ENCODE assay signal across 26 mouse cellular contexts in genomic region chr7:28771867-28772266, GRCm38 (mm10). TPM values are rescaled to one million over a fixed set of nuclear protein-coding genes. Genes with fewer than 3 reads are reported as not detected.
A peak's percentile ranks its signal among the peaks of the same experiment; 100 is the strongest.
DNase-seq lines count a peak whose midpoint lies in the region; TF ChIP-seq lines count a peak whose summit lies in the region.
"Had no signal": no experiment of that assay in that cellular context is flagged by ENCODE, and none has a peak within 500 bp of the region (broad histone marks: within the 10 kb centered on the region; RNA-seq: fewer than 3 reads in every experiment).

No protein-coding gene starts in this region.

- no peak for TF ChIP-seq POLR2A in kidney, adult 2 months (IDR thresholded peaks at IDR 0.05; ENCODE audit: low read depth, low read length)

- no peak overlapping the region for H3K27ac ChIP-seq in kidney, adult 2 months (ENCODE audit: insufficient read depth, low read depth, low read length)
- no peak overlapping the region for H3K27ac ChIP-seq in embryonic facial prominence, embryonic 10.5 days (replicated peaks)
- H3K27ac ChIP-seq: embryonic facial prominence, embryonic 15.5 days; forebrain, embryonic 12.5 days; hindbrain, embryonic 10.5 days; hindbrain, embryonic 15.5 days; limb, embryonic 10.5 days; limb, embryonic 15.5 days; liver, embryonic 14.5 days; midbrain, embryonic 12.5 days; neural tube, embryonic 12.5 days had no signal

- H3K4me1 ChIP-seq in kidney, adult 2 months (ENCODE audit: control insufficient read depth, insufficient read depth, low read length) = peaks cover 5% of the 10 kb centered on the region; the same call in 1 of the 2 replicates
- peaks cover 19% of the 10 kb centered on the region for H3K4me1 ChIP-seq in embryonic facial prominence, embryonic 10.5 days

- TF ChIP-seq CTCF in kidney, adult 2 months (conservative IDR thresholded peaks at IDR 0.05; ENCODE audit: insufficient read depth, insufficient read length, low read depth, low read length) = no peak

- no peak overlapping the region for H3K4me3 ChIP-seq in kidney, adult 2 months (ENCODE audit: insufficient read depth, low read depth, low read length)
- H3K4me3 ChIP-seq in embryonic facial prominence, embryonic 10.5 days = peak overlapping the region; percentile 3; the same call in 1 of the 2 replicates
- H3K4me3 ChIP-seq: embryonic facial prominence, embryonic 15.5 days; forebrain, embryonic 12.5 days; hindbrain, embryonic 10.5 days; hindbrain, embryonic 15.5 days; limb, embryonic 10.5 days; limb, embryonic 15.5 days; megakaryocyte, embryonic 14.5 days; midbrain, embryonic 12.5 days; myocyte; neural tube, embryonic 12.5 days had no signal

- no peaks in the 10 kb centered on the region for H3K9me3 ChIP-seq in embryonic facial prominence, embryonic 10.5 days
- H3K9me3 ChIP-seq: embryonic facial prominence, embryonic 15.5 days; forebrain, embryonic 12.5 days; hindbrain, embryonic 10.5 days; hindbrain, embryonic 15.5 days; limb, embryonic 10.5 days; limb, embryonic 15.5 days; megakaryocyte, embryonic 14.5 days; midbrain, embryonic 12.5 days; neural tube, embryonic 12.5 days had no signal

- DNase-seq in cerebellum, adult 11-12 months = peak; percentile 38
- no peak for DNase-seq in cerebellum, adult 18-20 months
- peak; percentile 27 for DNase-seq in kidney, adult 2 months
- DNase-seq in kidney, adult 9 months = no peak
- peak; percentile 50 for DNase-seq in lung, postnatal 10 days
- no peak for DNase-seq in lung, postnatal 25 days (ENCODE audit: low spot score)
- no peak for DNase-seq in embryonic facial prominence, embryonic 10.5 days (ENCODE audit: low spot score)
- DNase-seq: cerebellum, adult 9-11 months; gastrocnemius, postnatal 10 days; kidney, adult 18-20 months; lung, embryonic 14.5 days had no signal

- 85% methylated on average over 11 of the region's 11 CpGs for WGBS in kidney, adult 2 months
- 93% methylated on average over 11 of the region's 11 CpGs for WGBS in embryonic facial prominence, embryonic 10.5 days

- H3K27me3 ChIP-seq in kidney, adult 2 months (replicated peaks; ENCODE audit: control insufficient read depth, insufficient read depth, low read length) = no peaks in the 10 kb centered on the region
- H3K27me3 ChIP-seq in embryonic facial prominence, embryonic 10.5 days (replicated peaks; ENCODE audit: low read depth, poor library complexity, severe bottlenecking) = no peaks in the 10 kb centered on the region
- H3K27me3 ChIP-seq: embryonic facial prominence, embryonic 15.5 days; forebrain, embryonic 12.5 days; hindbrain, embryonic 15.5 days; limb, embryonic 15.5 days; megakaryocyte, embryonic 14.5 days; midbrain, embryonic 12.5 days; neural tube, embryonic 12.5 days had no signal

- no peaks in the 10 kb centered on the region for H3K36me3 ChIP-seq in kidney, adult 2 months (ENCODE audit: control insufficient read depth, insufficient read depth, low read length)
- H3K36me3 ChIP-seq in embryonic facial prominence, embryonic 10.5 days (replicated peaks) = peaks cover 31% of the 10 kb centered on the region

RNA-seq across cellular contexts. Expression of gene Nfkbib, which starts 4.6 kb away (rescaled TPM):
- polyA plus RNA-seq in kidney, adult 2 months (2012; rRNA removed) = 37.9 and 41.6 TPM in 2 replicates
- 55.1 and 55.5 TPM in 2 replicates for polyA plus RNA-seq in embryonic facial prominence, embryonic 10.5 days (2016; fragmentation: Nextera tagmentation; extraction: Ambion mirVana)

RNA-seq across cellular contexts. Expression of gene Sirt2, which starts 5.3 kb away (rescaled TPM):
- polyA plus RNA-seq in kidney, adult 2 months (2012; rRNA removed) = 99.8 and 103 TPM in 2 replicates
- 64.4 and 64.8 TPM in 2 replicates for polyA plus RNA-seq in embryonic facial prominence, embryonic 10.5 days (2016; fragmentation: Nextera tagmentation; extraction: Ambion mirVana)

RNA-seq across cellular contexts. Expression of gene Ccer2, which starts 15.9 kb away (rescaled TPM):
- not detected in 2 replicates for polyA plus RNA-seq in kidney, adult 2 months (2012; rRNA removed)
- polyA plus RNA-seq in embryonic facial prominence, embryonic 10.5 days (2016; fragmentation: Nextera tagmentation; extraction: Ambion mirVana) = 0.49 and 2.1 TPM in 2 replicates
- polyA plus RNA-seq: forebrain, embryonic 12.5 days; gonadal fat pad, adult 2 months; heart, embryonic 11.5 days; heart, postnatal 0 days; inflammation-experienced regulatory T-cells, adult 6 months; limb, embryonic 10.5 days; liver, embryonic 14.5 days; lung, embryonic 14.5 days; midbrain, embryonic 12.5 days; myocyte had no signal

RNA-seq across cellular contexts. Expression of gene Rinl, which starts 16.9 kb away (rescaled TPM):
- 2.9 and 5.9 TPM in 2 replicates for polyA plus RNA-seq in kidney, adult 2 months (2012; rRNA removed)
- 2.2 and 2.8 TPM in 2 replicates for polyA plus RNA-seq in embryonic facial prominence, embryonic 10.5 days (2016; fragmentation: Nextera tagmentation; extraction: Ambion mirVana)

RNA-seq across cellular contexts. Expression of gene Sars2, which starts 30.1 kb away (rescaled TPM):
- polyA plus RNA-seq in kidney, adult 2 months (2012; rRNA removed) = 19.4 and 22.9 TPM in 2 replicates
- polyA plus RNA-seq in embryonic facial prominence, embryonic 10.5 days (2016; fragmentation: Nextera tagmentation; extraction: Ambion mirVana) = 40.3 and 44.6 TPM in 2 replicates

Comparison
In these comparisons a context has a peak if more than half of its experiments do, and no peak if none do; other contexts are left out.
1. DNase-seq: peak in cerebellum, adult 11-12 months (single experiment), kidney, adult 2 months (single experiment) and lung, postnatal 10 days (single experiment); none in cerebellum, adult 18-20 months (0 of 2), kidney, adult 9 months (single experiment), lung, postnatal 25 days (single experiment) and embryonic facial prominence, embryonic 10.5 days (single experiment).